Mouse (Mus musculus): ENCODE data around the gene AU041133.
"Not testable (repeated sequence)": the region's sequence is repeated elsewhere in the genome, so short reads cannot be mapped to it uniquely, and the experiment has no call there.

AU041133 gene

DNA sequence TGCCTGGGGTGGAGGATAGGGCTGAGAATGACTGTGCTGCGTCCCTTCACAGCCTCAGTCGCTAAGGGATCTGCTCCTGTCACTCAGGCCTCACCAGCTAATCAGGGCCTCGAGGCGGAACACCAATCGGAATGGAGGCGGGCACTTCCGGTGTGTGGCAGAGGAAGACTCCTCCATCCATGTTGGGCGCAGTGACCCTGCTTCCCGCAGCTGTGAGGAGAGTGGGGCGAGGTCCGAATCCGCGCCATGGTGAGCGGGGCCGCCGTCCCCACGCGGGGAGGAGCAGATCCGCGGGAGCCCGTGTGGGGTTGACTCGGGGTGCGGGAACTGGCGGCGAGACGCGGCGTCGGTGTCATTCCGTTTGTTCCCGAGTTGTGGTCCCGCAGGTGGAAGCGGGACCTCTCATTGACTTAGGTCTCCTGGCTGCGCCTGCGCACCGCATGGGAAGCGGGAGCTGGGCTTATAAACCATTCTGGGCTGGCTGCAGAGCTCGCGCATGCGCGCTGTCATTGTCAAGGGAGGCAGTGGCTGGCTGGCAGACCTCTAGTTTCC is at the start of gene AU041133:
TSS of gene AU041133 (plus strand) at position 164 of the 552 bp plus-strand sequence.
- peak; percentile 94 for DNase-seq (ENCODE audit: low read depth, low spot score)

DNA sequence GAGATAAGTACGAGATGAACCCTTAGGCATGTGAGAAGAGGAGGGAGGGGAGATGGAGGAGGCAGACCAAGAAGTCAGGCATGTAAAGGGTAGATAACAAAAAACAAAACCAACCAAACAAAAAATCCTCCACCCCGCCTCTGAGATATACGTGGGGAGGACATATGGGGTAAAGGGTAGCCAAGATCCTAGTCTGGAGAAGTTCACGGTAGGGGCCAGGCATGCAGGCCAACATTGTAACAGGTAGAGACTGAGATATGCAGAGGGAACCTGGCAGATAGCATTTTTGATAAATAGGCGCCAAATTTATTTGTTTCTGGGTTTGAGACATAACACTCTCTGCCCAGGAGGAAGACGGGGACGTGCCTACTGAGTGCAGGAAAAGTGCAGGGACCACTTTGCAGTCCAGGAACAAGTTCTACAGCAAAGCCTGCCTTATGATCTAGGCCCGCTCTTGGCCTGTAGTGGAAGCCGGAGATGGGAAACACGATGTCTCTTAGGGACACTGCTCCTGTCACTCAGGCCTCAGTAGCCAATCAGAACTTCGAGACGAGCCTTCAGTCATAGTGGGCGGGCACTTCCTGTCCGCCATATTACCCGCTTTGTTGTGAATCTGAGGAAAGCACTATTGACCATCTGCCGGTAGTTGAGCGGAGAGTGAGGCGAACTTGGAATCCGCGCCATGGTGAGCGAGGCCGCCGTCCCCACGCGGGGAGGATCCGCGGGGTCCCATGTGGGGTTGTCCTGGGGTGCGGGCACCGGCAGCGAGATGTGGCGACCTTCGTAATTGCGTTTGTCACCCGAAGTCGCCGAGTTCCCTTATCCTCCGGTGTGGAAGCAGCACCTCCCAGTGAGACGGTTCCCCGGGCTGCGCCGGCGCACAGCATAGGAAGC is 44.8 kb upstream of the AU041133 start, which contains the start of gene BC024063:
TSS of gene BC024063 (plus strand) at position 626 of the 894 bp plus-strand sequence.
- DNase-seq (ENCODE audit: low read depth, low spot score), result peak; percentile 83

DNA sequence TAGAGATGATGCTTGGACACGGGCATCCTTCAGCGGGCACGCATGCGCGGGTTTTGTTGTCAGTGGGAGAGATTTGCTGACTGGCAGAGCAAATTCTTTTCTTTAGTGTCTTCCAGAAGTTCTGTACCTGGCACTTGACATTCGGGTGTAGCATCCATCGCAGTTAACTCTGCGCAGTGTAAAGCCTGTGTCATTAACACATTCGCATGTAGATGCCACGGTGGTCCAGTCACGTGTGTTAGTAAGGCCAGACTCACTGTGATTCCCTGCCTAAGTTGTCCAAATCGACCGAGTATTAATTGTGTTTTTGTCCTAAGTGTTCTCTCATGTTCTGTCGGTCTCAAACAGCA is 44.2 kb upstream of the AU041133 start:
- not testable (repeated sequence) for DNase-seq (ENCODE audit: low read depth, low spot score)

DNA sequence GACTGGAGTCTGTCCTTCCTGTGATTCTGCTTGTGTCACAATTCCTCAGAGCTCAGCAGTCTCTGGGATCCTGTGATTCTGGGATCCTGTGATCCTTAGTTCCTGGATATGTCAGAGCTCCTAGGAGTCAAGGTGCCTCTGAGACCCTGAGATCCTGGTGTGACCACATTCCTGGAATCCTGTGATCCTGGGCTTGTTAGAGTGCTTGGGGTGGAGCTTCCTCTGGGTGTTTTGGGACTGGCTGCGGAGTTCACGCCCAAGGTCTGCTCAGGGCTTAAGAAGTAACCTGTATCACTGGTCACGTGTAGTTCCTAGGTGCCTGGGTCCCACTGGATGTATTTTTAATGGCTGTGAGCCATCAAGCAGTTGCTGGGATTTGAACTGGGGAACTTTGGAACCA is 10.6 kb upstream of the AU041133 start:
- DNase-seq (ENCODE audit: low read depth, low spot score), result no peak

DNA sequence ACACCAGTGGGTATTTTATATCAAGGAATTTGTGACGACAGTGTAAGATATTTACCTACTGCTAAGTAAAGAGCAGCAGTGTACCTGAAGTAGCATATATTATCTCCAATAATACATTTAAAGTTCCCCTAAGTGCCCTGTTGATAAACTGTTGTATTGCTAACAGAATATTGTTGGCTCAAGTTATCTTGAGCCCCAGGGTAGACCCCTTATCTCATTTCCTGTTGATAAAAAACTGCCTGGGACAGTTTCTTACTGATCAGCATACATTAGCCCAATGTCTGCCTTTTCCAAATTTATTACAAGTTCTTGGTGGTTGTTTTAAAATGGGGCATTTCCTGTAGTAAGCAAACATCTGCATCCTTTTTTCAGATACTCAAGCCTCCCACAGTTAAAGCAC is 17.5 kb downstream of the AU041133 start:
- DNase-seq (ENCODE audit: low read depth, low spot score), result no peak

DNA sequence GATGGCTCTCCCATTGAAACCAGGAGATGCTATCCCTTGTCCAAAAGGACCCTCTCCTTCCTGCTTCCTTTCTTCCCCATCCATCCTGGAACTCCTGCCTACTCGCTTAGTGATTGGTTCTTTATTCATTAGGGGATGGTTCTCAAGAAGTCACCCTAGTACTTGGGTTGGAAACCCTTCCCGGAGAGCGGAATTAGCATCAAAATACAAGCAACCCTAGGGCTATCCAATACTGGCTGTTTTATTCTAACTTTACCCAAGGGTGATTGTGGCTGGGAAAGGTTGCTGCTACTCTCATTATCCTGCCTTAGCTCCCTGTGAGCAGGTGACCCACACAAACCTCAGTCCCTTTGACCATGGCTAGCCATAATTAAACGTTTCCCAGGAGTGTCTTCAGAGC is 19.8 kb downstream of the AU041133 start:
- no peak for DNase-seq (ENCODE audit: low read depth, low spot score)

DNA sequence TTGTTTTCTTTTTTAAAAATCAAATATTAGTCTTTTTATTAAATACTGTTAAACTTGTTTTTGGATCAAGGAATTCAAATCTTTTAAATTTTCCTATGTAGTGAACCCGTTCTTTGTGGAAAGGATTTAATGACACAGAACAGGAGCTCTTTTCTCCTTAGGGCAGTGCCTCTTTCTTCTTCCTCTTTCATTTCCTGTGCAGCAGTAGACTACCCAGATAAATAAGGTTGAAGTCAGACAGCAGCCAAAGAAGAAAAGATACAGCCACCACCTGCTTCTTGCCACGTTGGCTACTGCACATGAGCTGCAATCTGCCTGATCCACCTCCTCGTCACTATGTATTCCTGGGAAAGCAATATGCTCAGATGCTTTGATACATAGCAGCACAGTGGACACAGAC is 40.0 kb downstream of the AU041133 start:
- no peak for DNase-seq (ENCODE audit: low read depth, low spot score)

DNA sequence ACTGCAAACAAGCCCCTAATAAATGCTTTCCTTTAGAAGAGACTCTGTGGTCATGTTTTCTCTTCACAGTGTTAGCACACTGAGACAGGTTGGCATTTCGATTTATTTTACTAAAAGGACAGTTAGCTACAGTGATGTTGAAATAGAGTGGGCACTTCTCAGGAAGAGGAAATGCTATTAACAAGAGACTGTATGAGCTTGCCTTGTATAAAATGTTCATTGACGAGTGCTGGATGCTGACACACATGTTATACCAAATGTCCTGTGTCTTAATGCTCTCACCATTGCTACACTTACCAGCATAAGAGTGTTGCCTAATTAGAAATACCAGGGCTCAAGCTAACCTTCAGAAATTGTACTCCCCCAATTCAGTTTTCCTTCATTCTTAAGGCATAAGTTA is 42.0 kb downstream of the AU041133 start:
- DNase-seq (ENCODE audit: low read depth, low spot score), result no peak

DNA sequence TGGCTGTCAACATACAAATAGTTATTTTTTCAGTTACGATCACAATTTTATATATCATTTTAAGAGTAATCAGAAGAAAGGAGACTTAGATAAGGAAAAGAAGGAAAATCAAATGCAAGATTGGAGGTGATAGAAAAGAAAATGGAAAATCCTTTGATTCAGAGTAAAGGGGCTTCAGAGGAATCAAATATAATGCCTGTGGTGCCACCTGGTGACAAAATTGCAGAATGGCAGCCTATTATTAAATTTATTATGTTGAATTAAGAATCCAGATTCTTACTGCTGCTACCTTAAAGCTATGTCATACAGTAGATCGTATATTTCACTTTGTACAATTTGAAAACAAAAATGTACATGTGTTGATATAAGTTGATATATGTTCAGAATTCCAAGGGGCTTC is 43.0 kb downstream of the AU041133 start:
- DNase-seq (ENCODE audit: low read depth, low spot score), result peak; percentile 50

DNA sequence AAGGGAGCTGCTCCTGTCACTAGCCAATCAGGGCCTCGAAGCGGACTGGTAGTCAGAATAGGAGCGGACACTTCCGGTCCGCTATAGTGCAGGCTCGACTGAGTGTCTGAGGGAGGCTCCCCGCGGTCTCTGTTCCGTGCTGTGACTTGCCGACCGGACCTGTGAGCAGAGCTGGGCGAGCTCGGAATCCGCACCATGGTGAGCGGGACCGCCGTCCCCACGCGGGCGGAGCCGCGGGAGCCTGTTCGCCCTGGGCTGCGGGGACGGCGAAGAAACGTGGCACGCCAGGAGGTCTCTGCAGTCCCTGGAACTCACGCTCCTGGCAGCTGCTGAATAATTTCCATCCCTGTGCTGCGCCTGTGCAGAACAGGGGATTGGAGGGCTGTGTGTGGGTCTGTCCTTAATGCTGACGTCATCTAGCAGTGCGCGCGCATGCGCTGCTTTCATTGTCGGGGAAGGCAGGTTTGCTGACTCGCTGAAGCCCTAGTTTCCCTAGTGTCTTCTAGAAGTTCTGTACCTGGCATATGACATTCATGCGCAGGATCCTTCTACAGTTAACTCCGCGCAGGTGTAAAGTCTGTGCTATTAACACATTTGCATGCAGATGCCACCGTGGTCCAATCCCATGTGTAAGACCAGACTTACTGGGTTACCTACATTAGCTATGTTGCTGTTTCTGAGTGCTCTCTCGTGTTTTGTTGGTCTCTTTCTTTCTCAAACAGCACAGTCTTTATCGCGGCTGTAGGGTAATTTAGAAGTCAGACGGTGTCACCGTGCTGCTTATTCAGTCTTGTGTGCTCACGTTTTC is 50.6 kb downstream of the AU041133 start:
- peak; percentile 97 for DNase-seq (ENCODE audit: low read depth, low spot score)

All from mesoderm, embryonic 11.5 days (tissue).